Mouse (Mus musculus): Measurements from ENCODE around the gene Sh3tc1.

Gene Sh3tc1

GRCm38 (mm10) chr5:35739536-35740278 is at the start of gene Sh3tc1:
Gene Sh3tc1, minus strand, starts transcription at chr5:35739987.
- no peak for DNase-seq

DNA sequence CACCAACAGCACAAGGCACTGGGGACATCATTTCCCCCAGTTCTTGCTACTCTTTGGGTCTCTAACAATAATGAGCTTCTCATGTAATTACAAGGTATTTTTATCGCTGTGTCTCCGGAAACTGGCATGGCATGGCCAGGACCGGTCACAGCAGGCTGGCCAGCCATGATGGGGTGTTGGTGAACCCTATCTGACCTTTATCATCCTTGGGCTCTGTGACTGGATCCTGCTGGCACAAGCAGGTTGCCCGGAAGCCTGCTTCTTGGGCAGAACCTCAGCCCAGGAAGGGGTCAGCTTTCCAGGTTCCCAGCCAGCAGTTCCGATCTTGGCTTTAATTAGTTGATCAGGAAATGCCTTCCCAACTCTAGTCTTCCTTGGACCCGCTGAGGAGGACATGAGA is 48.9 kb upstream of the Sh3tc1 start:
- no peak for DNase-seq

- no peak for DNase-seq
These were observed 48.1 kb upstream of the Sh3tc1 start for GRCm38 (mm10) chr5:35787847-35788246.

DNA sequence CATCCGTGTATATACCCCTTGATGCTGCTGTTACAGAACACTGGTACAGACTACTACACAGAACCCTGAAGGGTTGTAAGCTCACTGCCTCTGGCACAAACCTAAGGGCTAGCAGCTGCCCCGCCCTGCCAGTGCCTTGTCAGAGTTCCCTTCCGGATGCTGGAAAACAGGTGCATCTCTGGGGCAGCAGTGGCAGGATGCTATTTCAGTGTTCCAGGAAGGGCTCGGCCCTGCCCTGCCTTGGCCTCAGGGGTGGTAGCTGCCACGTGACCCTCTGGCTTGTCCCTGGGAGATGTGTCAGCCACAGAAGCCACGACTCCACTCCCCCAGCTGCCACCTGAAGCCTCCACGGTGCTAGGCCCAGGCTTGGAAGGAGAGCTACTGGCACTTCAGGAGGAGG is 46.1 kb upstream of the Sh3tc1 start:
- DNase-seq = no peak

GRCm38 (mm10) chr5:35782648-35783180 is 42.9 kb upstream of the Sh3tc1 start:
- DNase-seq = no peak

GRCm38 (mm10) chr5:35781116-35781515 is 41.3 kb upstream of the Sh3tc1 start:
- no peak for DNase-seq

- DNase-seq = no peak
These were observed 34.3 kb upstream of the Sh3tc1 start for GRCm38 (mm10) chr5:35774137-35774424.

- DNase-seq = peak; percentile 46
These were observed 33.7 kb upstream of the Sh3tc1 start for GRCm38 (mm10) chr5:35773274-35774136.

GRCm38 (mm10) chr5:35770891-35771663 is 31.3 kb upstream of the Sh3tc1 start:
- DNase-seq = no peak

- no peak for DNase-seq
These were observed 30.5 kb upstream of the Sh3tc1 start for GRCm38 (mm10) chr5:35770246-35770645.

DNA sequence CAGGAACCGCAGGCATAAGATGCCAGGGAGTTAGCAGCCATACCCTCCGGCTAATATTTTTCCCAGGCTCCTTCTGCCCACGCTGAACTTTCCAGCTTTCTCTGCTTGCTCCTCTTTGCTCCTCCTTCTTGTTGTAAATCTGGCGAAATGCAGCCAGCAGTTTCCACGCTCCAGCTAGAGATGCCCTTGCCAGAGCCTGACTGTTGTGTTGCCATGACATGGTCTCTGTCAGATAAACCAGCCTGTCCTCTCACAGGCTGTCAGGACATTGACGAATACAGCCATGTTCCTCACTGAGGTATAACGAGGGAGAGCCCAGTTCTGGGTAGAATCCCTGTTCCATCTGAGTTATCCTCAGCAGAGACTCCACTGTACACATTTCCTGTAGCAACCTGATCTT is 29.2 kb upstream of the Sh3tc1 start:
- no peak for DNase-seq

DNA sequence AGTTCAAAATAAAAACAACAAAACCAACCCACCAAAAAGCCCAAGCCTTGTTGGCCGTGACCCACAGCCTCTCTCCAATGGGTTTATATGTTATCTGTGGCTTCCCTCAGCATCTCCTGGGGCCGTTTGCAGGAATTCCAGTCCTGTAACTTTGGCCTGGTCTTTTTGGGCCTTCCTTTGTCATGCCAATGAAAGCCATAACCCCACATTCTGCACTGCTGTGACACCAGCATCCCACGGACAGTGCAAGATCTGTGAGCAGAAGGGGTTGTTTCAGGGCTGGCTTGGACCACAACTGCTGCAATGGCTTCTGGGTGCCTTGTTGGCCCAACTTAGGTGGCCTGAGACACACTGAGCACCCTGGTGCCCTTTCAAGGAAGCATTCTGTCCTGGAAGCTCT is 28.7 kb upstream of the Sh3tc1 start:
- DNase-seq = no peak

GRCm38 (mm10) chr5:35765909-35766308 is 26.1 kb upstream of the Sh3tc1 start:
- DNase-seq = no peak

- no peak for DNase-seq
These were observed 23.1 kb upstream of the Sh3tc1 start for GRCm38 (mm10) chr5:35762850-35763249.

GRCm38 (mm10) chr5:35762388-35762787 is 22.6 kb upstream of the Sh3tc1 start:
- peak; percentile 26 for DNase-seq

GRCm38 (mm10) chr5:35761323-35761722 is 21.5 kb upstream of the Sh3tc1 start:
- no peak for DNase-seq

GRCm38 (mm10) chr5:35758081-35759053 is 18.6 kb upstream of the Sh3tc1 start:
- peak; percentile 64 for DNase-seq

DNA sequence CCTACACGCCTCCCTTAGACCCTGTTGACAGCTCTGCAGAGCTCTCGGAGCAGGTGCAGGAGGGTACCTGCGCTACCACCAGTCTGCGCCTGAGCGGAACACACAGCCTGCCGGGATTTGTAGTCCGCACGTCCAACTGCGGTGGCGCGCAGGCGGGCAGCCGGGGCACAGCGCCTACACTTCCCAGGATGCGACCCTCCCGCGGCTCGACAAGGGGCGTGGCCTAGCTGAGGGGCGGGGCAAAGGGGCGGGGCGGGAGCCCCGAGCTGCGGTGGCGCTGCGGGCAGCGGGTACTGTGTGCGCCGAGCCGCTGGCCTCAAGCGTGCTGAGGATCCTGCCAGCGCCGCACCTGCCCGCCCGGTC is 17.8 kb upstream of the Sh3tc1 start, which contains the start of gene Ablim2:
Gene Ablim2, plus strand, starts transcription at position 242 of the 363 bp plus-strand sequence.
- peak; percentile 97 for DNase-seq

DNA sequence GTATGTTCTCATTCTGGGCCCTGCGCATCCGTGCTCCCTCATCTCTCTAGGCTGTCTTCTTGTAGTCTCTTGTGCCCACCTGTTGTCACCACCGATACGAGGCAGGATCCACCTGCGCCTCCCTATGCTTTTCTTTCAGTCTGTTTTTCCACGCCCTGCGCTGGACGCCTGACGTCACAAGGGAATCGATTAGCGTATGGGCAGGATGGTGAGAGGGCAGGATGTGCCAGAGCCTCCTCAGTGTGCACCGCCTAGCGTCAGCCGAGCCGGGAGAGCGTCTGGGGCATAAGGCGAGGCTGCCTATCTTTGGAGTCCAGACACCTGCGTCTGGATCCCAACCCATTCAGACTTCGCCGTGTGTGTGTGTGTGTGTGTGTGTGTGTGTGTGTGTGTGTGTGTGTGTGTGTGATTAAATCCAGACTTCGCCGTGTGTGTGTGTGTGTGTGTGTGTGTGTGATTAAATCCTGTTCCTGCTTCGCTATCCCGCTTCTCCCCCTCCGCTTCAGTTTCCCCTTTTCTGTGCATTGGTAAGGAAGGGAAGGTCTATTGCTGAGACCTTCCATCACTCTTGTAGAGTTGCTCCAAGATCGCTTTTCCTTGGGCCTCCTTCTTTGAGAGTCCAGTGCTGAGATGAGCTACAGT is 17.3 kb upstream of the Sh3tc1 start:
- DNase-seq = peak; percentile 75

GRCm38 (mm10) chr5:35756020-35756419 is 16.2 kb upstream of the Sh3tc1 start:
- DNase-seq = peak; percentile 18

DNA sequence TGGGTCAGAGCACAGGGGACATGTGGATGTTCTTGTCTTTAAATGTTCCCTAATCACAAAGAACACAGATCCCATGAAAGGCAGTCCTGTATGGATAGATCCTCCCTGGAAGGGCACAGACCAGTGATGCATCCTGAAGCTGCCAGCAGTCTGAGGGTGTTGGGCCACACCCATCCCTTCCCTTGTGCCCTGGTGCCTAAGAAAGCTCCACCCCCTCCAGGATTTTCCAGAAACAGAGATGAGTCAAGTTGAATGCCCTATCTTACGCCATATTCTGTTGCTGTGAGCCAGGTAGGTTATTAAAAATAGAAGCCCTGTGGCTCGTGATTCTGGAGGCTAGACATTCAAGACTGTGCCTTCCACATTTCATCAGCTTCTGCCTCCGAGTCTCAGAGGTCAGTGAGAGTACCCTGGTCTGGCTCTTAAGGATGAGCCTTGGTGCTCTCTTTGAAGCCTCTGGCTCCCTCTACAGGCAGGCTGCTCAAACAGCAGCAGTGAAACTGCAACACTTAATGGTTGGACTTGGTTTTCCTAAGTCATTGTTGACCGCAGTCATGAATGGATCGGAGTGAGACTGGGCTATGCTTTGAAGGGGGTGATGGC is 15.4 kb upstream of the Sh3tc1 start:
- DNase-seq = peak; percentile 62
